Mouse (Mus musculus): ENCODE measurements around the gene Gm3020. TPM values are rescaled to one million over a fixed set of nuclear protein-coding genes. Genes with fewer than 3 reads are reported as not detected.
"Not testable (repeated sequence)": the region's sequence is repeated elsewhere in the genome, so short reads cannot be mapped to it uniquely, and the experiment has no call there.

Gene Gm3020
- 10 to 100 TPM; 18.6 to 18.8 TPM for total RNA-seq (2021)

- DNase-seq; intact Hi-C loops (cut with DNase I): not testable (repeated sequence)
These were observed at the start of gene Gm3020 for GRCm38 (mm10) chr14:3651730-3652129. Gene Gm3020 (plus strand): TSS chr14:3652030.

GRCm38 (mm10) chr14:3634212-3634611 is 17.6 kb upstream of the Gm3020 start, which contains the start of gene Gm3012:
Gene Gm3012 (plus strand): TSS chr14:3634512.
- intact Hi-C loops (cut with DNase I); DNase-seq: not testable (repeated sequence)

- DNase-seq; intact Hi-C loops (cut with DNase I): not testable (repeated sequence)
These were observed 36.7 kb downstream of the Gm3020 start, which contains the start of gene Gm3043 for GRCm38 (mm10) chr14:3688483-3688882. Gene Gm3043 (plus strand): TSS chr14:3688783.

Other genes starting within 250 kb of the Gm3020 start
- 10 to 100 TPM; 18.6 to 18.8 TPM for gene Gm10409, start 239.4 kb upstream of the Gm3020 start, total RNA-seq (2021)
- gene Gm3005, start 223.9 kb upstream of the Gm3020 start, total RNA-seq (2021), result 10 to 100 TPM in 1 of 2 experiments, 1 to 10 TPM in 1; 8.2 to 13.0 TPM
- gene Gm10408, start 202.7 kb upstream of the Gm3020 start, total RNA-seq (2021), result not detected
- not detected for gene Gm3012, start 17.5 kb upstream of the Gm3020 start, total RNA-seq (2021)
- not detected for gene Gm3043, start 36.8 kb downstream of the Gm3020 start, total RNA-seq (2021)
- gene Gm3002, start 158.0 kb downstream of the Gm3020 start, total RNA-seq (2021), result 1 to 10 TPM; 5.3 to 8.6 TPM
- not detected for gene Gm3033, start 194.2 kb downstream of the Gm3020 start, total RNA-seq (2021)
- not detected for gene Gm2916, start 232.1 kb downstream of the Gm3020 start, total RNA-seq (2021)

All from left cerebral cortex, postnatal 4 days (tissue).